Mouse (Mus musculus): ENCODE data around the gene Pcolce2.

- no peak for TF ChIP-seq POLR2A (IDR thresholded peaks at IDR 0.05; ENCODE audit: borderline replicate concordance, insufficient read depth, low read length)
- no peak for TF ChIP-seq CTCF (IDR thresholded peaks at IDR 0.05; ENCODE audit: borderline replicate concordance, insufficient read depth, low read depth, low read length)
Observed at GRCm38 (mm10) chr9:95744845-95745613, 107.6 kb downstream of the Pcolce2 start.
